ENCODE assay signal across 17 mouse cellular contexts in genomic region chr12:84854392-84855033, GRCm38 (mm10). TPM values are rescaled to one million over a fixed set of nuclear protein-coding genes. Genes with fewer than 3 reads are reported as not detected.
DNase-seq lines count a peak whose midpoint lies in the region; ATAC-seq and TF ChIP-seq lines count a peak whose summit lies in the region.
"Had no signal": no experiment of that assay in that cellular context is flagged by ENCODE, and none has a peak within 500 bp of the region (broad histone marks: within the 10 kb centered on the region; RNA-seq: fewer than 3 reads in every experiment).

No protein-coding gene starts in this region.

- H3K27me3 ChIP-seq in heart, embryonic 10.5 days (ENCODE audit: insufficient read depth, poor library complexity, severe bottlenecking): peaks cover 24% of the 10 kb centered on the region; the same call in 1 of the 2 replicates
- H3K27me3 ChIP-seq: forebrain, embryonic 12.5 days; hindbrain, embryonic 13.5 days; neural tube, embryonic 12.5 days had no signal

- no peaks in the 10 kb centered on the region for H3K9me3 ChIP-seq in heart, embryonic 10.5 days
- H3K9me3 ChIP-seq: forebrain, embryonic 12.5 days; hindbrain, embryonic 13.5 days; neural tube, embryonic 12.5 days had no signal

- H3K4me1 ChIP-seq in heart, embryonic 10.5 days: peaks cover 49% of the 10 kb centered on the region
- peaks cover 22% of the 10 kb centered on the region for H3K4me1 ChIP-seq in bone marrow macrophage, adult 2 months (ENCODE audit: control insufficient read depth, insufficient read depth, low read length)
- H3K4me1 ChIP-seq: forebrain, embryonic 12.5 days had no signal

- WGBS in heart, embryonic 10.5 days: 69% methylated on average over 4 of the region's 4 CpGs
- WGBS in macrophage (ENCODE audit: missing documents): 27% methylated on average over 4 of the region's 4 CpGs

- peak overlapping the region; percentile 59; the same call in 1 of the 2 replicates for H3K27ac ChIP-seq in heart, embryonic 10.5 days
- H3K27ac ChIP-seq in bone marrow macrophage, adult 2 months (ENCODE audit: insufficient read depth, low read depth, low read length): peak overlapping the region; percentile 66
- peak overlapping the region; percentile 86 for H3K27ac ChIP-seq in macrophage
- H3K27ac ChIP-seq: forebrain, embryonic 12.5 days; hindbrain, embryonic 13.5 days; neural tube, embryonic 12.5 days had no signal

- peak; percentile 64 for ATAC-seq in granulocyte monocyte progenitor cell, adult 5-6 weeks (replicated peaks; ENCODE audit: poor library complexity, severe bottlenecking)
- ATAC-seq: intestine, embryonic 16.5 days had no signal

- no peaks in the 10 kb centered on the region for H3K79me2 ChIP-seq in macrophage (ENCODE audit: inconsistent target)

- no peaks in the 10 kb centered on the region for H3K36me3 ChIP-seq in heart, embryonic 10.5 days
- no peaks in the 10 kb centered on the region for H3K36me3 ChIP-seq in macrophage (ENCODE audit: inconsistent target)
- H3K36me3 ChIP-seq: forebrain, embryonic 12.5 days; hindbrain, embryonic 13.5 days; neural tube, embryonic 12.5 days had no signal

- peak; percentile 83 for DNase-seq in heart, embryonic 10.5 days (ENCODE audit: low spot score)
- no peak for DNase-seq in heart, adult 11 months
- DNase-seq in adipocyte (ENCODE audit: low spot score): no peak
- no peak for DNase-seq in adrenal gland, adult 2 months
- DNase-seq in cerebellum, adult 9-11 months: no peak
- DNase-seq: cerebellum, adult 9-10 months; kidney, postnatal 14 days; midbrain, embryonic 14.5 days; right cerebral cortex, postnatal 4 days; thymus, postnatal 25 days had no signal

- H3K4me3 ChIP-seq in heart, embryonic 10.5 days: no peak overlapping the region
- no peak overlapping the region for H3K4me3 ChIP-seq in bone marrow macrophage, adult 2 months (ENCODE audit: insufficient read depth, low read length)
- no peak overlapping the region for H3K4me3 ChIP-seq in macrophage (ENCODE audit: inconsistent target)
- H3K4me3 ChIP-seq: forebrain, embryonic 12.5 days; hindbrain, embryonic 13.5 days; neural tube, embryonic 12.5 days had no signal

- 0 out of 2 replicates have a peak, but pooled peaks have one; percentile 9 for TF ChIP-seq CTCF in bone marrow macrophage, adult 2 months (IDR thresholded peaks at IDR 0.05; ENCODE audit: low read depth, low read length)

- TF ChIP-seq POLR2A in bone marrow macrophage, adult 2 months (IDR thresholded peaks at IDR 0.05; ENCODE audit: borderline replicate concordance, low read depth, low read length): no peak

RNA-seq across cellular contexts. Expression of gene Ltbp2, which starts 21.8 kb away (rescaled TPM):
- polyA plus RNA-seq in heart, embryonic 10.5 days (2016; fragmentation: Nextera tagmentation; extraction: Ambion mirVana): 0.23 and 0.26 TPM in 2 replicates
- 1.1 TPM in 2 replicates for polyA plus RNA-seq in bone marrow macrophage, adult 2 months (2012; ENCODE audit: insufficient read depth, insufficient read length, missing spikeins)
- total RNA-seq in granulocyte monocyte progenitor cell, adult 5-6 weeks (2014; fragmentation: Nextera tagmentation): not detected in 2 replicates
- total RNA-seq in granulocyte monocyte progenitor cell, adult 5-6 weeks (2017): not detected in 2 replicates
- 1 to 10 TPM in 10 of 26 experiments, under 1 TPM in 15, not detected in 1; 0.08 to 7.8 (median 0.80) TPM for total RNA-seq in macrophage (2018; cell fraction: chromatin; rRNA removed)
- total RNA-seq in macrophage (2018; cell fraction: cytosol; rRNA removed): under 1 TPM in 25 of 26 experiments, not detected in 1; 0.05 to 0.73 (median 0.19) TPM
- total RNA-seq in macrophage (2018; cell fraction: nucleus; rRNA removed): 1 to 10 TPM in 4 of 26 experiments, under 1 TPM in 17, not detected in 5; 0.12 to 3.3 (median 0.75) TPM
- 0.07 to 0.25 TPM (median 0.21 TPM) in 3 replicates for polyA plus RNA-seq in macrophage (2018)
- total RNA-seq in adrenal gland, adult 2 months (2021): 10 to 100 TPM in 1 of 2 experiments, 1 to 10 TPM in 1; 6.6 to 11.9 TPM
- polyA plus RNA-seq in adrenal gland, adult 2 months (2012; rRNA removed): 11.8 and 16.1 TPM in 2 replicates
